Mouse (Mus musculus) embryonic facial prominence, embryonic 11.5 days (tissue): ENCODE measurements around the gene Rph3al. TPM values are rescaled to one million over a fixed set of nuclear protein-coding genes. Genes with fewer than 3 reads are reported as not detected.

Source experiments
- ATAC-seq: fragments of 200-750 bp; cut with Nextera tagmentation; replicated peaks from 2 replicates; pipeline ENCODE4 v1.8.0; 2017; ENCODE audit warnings: low read depth; ENCODE audit not compliant: insufficient number of reproducible peaks, low FRiP score, low TSS enrichment
- DNase-seq: peaks from one replicate; pipeline ENCODE4 v3.0.0-alpha.2; 2015; ENCODE audit warnings: low spot score
- H3K27ac ChIP-seq: fragments of 300-500 bp; sonication (generic); replicated peaks from 2 replicates; pipeline ENCODE4 v1.5.1; 2014; ENCODE audit warnings: mild to moderate bottlenecking, low read depth, low read length, control low read depth
- H3K27me3 ChIP-seq: fragments of 300-500 bp; sonication (generic); 2 replicates; pipeline ENCODE4 v1.6.1; 2014; ENCODE audit warnings: mild to moderate bottlenecking, low read length, moderate library complexity, mixed read lengths; ENCODE audit not compliant: control insufficient read depth, insufficient read depth
- H3K36me3 ChIP-seq: fragments of 300-500 bp; sonication (generic); replicated peaks from 2 replicates; pipeline ENCODE4 v1.6.1; 2014; ENCODE audit warnings: low read depth, mild to moderate bottlenecking, low read length, moderate library complexity, mixed read lengths; ENCODE audit not compliant: control insufficient read depth, insufficient read depth
- H3K4me1 ChIP-seq: fragments of 300-500 bp; sonication (generic); 2 replicates; pipeline ENCODE4 v1.6.1; 2014; ENCODE audit warnings: low read length, mixed read lengths; ENCODE audit not compliant: control insufficient read depth, insufficient read depth
- H3K4me2 ChIP-seq: fragments of 300-500 bp; sonication (generic); 2 replicates; pipeline ENCODE4 v1.6.1; 2014; ENCODE audit warnings: low read depth, mild to moderate bottlenecking, control low read depth, low read length, moderate library complexity
- H3K4me3 ChIP-seq: fragments of 300-500 bp; sonication (generic); 2 replicates; pipeline ENCODE4 v1.5.1; 2014; ENCODE audit warnings: low read depth, low read length, control low read depth
- H3K9ac ChIP-seq: fragments of 300-500 bp; sonication (generic); replicated peaks from 2 replicates; pipeline ENCODE4 v1.6.1; 2014; ENCODE audit warnings: mild to moderate bottlenecking, control low read depth, low read length
- H3K9me3 ChIP-seq: fragments of 300-500 bp; sonication (generic); replicated peaks from 2 replicates; pipeline ENCODE4 v1.6.1; 2016; ENCODE audit warnings: mild to moderate bottlenecking, low read length, inconsistent platforms, mixed read lengths; ENCODE audit not compliant: control insufficient read depth
- WGBS: fragments of 180-500 bp; shearing (Covaris S2); extraction: QIAGEN DNeasy Blood & Tissue Kit; methylation state at CpG from one replicate; pipeline ENCODE4 v1.1.7; 2014; 5-methylcytosine and 5-hydroxymethylcytosine counted together
- polyA plus RNA-seq: library from polyadenylated mRNA; unstranded; fragments of >200 nt; fragmentation: Nextera tagmentation; extraction: Ambion mirVana; gene quantifications from 2 replicates; pipeline ENCODE4 v1.2.1, GENCODE M21; 2014

The Rph3al gene
- polyA plus RNA-seq, 1 experiment from 2014 or later: 2.7 TPM

DNA sequence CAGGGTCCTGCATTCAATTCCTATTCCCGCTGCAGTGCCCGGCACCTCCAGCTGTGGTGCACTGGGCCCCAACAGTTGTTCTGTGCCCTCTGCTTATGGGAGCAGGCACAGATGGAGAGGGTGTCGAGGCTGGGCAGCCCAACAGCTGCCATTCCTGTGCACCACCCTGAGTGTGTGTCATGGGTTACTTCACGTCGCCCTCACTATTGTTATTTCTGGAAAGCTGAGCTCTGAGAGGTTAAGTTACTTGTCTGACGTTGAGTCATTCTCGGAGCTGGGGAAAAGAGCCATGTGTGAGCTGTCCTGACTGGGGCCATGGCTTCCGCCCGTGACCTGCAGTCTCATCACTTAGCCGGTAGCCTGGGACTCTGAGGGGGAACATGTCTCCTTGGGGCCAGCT is 125.1 kb downstream of the Rph3al start:
- DNase-seq (no peak), ATAC-seq (0 out of 2 replicates have a peak, but pooled peaks have one; percentile 65)
- Histone ChIP-seq H3K9me3 (no peaks in the 10 kb centered on the region), H3K4me2 (no peak overlapping the region), H3K36me3 (no peaks in the 10 kb centered on the region), H3K27ac (no peak overlapping the region), H3K4me1 (no peaks in the 10 kb centered on the region; the same call in 1 of the 2 replicates), H3K4me3 (no peak overlapping the region), H3K27me3 (no peaks in the 10 kb centered on the region), H3K9ac (no peak overlapping the region; the same call in 1 of the 2 replicates)
- 52% methylated on average over 10 of the region's 10 CpGs for WGBS

DNA sequence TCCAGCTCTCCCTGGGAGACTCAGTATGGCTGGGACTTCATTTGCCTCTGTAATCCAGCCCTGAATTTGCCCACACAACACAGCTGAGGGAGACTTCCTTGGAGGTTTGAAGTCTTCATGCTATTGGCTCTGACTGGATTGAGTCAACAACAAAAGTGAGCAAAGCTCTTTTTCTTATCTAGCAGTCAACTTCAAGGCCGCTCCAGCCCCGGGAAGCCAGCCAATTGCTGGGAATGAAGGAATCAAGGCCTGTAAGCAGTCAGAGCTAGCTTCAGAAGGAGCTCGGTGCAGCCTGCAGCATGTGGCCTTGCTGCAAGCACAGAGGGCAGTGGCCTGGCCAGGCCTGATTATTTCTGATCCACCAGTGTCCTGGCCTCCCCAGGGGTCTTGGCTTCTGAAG is 126.3 kb downstream of the Rph3al start:
- no peaks in the 10 kb centered on the region for H3K9me3 ChIP-seq
- no peak overlapping the region for H3K4me2 ChIP-seq
- H3K9ac ChIP-seq: no peak overlapping the region
- ATAC-seq (no peak), DNase-seq (no peak)
- no peak overlapping the region for H3K27ac ChIP-seq
- H3K4me1 ChIP-seq: no peaks in the 10 kb centered on the region; the same call in 1 of the 2 replicates
- H3K36me3 ChIP-seq: no peaks in the 10 kb centered on the region
- 62% methylated on average over 3 of the region's 3 CpGs for WGBS
- H3K27me3 ChIP-seq: no peaks in the 10 kb centered on the region
- H3K4me3 ChIP-seq: no peak overlapping the region

DNA sequence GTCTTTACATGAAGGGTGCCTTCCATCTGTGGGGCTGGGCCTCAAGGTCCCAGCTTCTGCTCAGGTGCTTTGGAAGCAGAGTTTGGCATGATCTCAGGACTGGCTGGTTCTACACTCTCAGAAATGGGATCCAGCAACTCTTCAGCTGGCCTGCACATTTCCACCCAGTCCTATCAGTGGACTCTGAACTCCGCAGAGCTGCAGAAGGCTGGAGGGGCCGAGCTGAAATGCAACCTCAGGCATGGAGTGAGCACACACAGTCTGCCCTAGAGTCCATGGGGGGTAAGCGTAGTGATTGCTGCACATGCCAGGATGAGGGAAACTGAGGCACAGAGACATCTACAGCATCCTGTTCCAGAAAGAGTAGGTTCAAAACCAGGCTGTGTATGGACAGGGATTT is 127.7 kb downstream of the Rph3al start:
- no peak overlapping the region for H3K9ac ChIP-seq
- DNase-seq: no peak
- H3K36me3 ChIP-seq: no peaks in the 10 kb centered on the region
- no peak overlapping the region for H3K4me2 ChIP-seq
- 92% methylated on average over 3 of the region's 3 CpGs for WGBS
- no peaks in the 10 kb centered on the region for H3K27me3 ChIP-seq
- no peaks in the 10 kb centered on the region; the same call in 1 of the 2 replicates for H3K4me1 ChIP-seq
- no peak for ATAC-seq
- no peak overlapping the region for H3K4me3 ChIP-seq
- H3K27ac ChIP-seq: no peak overlapping the region
- no peaks in the 10 kb centered on the region for H3K9me3 ChIP-seq

DNA sequence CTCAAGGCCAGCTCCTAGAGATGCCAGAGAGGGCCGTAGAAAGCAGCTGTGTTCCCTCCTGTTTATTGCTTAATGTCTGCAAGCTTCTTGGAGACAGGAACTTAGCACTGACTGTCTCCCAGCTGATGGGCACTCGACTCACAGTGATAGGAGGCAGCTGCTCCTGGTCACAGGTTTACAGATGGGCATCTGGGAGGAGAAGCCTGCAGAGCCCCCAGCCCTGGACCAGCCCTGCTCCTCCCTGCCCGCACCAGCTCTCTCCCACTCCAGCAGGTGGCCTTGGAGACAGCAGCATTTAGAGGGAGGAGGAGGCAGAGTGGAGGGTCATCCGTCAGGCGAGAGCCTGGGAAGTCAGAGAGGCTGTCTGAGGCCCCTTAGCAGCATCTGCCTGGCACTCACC is 130.7 kb downstream of the Rph3al start:
- H3K9me3 ChIP-seq: no peaks in the 10 kb centered on the region
- no peaks in the 10 kb centered on the region for H3K4me1 ChIP-seq
- ATAC-seq: no peak
- no peak for DNase-seq
- no peaks in the 10 kb centered on the region for H3K36me3 ChIP-seq
- H3K4me3 ChIP-seq: no peak overlapping the region
- H3K9ac ChIP-seq: no peak overlapping the region
- WGBS: 62% methylated on average over 5 of the region's 5 CpGs
- H3K4me2 ChIP-seq: no peak overlapping the region
- H3K27ac ChIP-seq: no peak overlapping the region
- H3K27me3 ChIP-seq: no peaks in the 10 kb centered on the region

DNA sequence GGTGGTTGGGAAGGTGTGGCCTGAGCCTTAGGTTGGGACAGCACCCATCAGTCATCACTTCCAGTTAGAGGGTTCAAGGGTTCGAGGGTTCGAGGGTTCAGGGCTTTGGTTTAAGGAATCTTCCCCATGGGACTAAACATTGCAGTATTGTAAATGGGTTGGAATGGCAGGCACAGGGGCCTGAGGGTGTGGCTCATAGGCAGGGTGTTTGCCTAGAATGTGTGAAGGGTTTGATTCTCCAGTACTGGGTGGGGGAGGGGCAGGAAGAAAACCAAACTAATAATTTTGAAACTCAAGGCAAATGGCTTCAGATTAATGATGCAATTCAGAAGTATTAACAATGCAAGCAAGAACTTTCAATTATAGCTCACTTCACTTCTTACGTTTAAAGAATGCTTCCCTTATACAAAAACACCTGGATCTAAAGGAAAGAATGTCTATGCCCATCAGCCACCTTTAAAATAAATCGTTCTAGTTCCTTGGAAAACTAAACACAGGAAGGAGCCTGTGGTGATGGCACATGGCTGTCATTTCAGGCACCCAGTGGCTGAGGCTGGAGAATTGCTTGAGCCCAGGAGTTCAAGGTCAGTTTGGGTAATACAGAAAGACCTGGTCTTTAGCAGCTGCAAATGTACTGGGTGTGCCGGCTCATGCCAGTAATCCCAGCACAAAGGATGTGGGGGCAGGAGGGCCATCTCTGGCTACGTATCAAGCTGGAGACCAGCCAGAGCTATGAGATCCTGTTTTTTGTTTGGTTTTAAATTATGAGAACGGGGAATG is 136.3 kb downstream of the Rph3al start:
- no peak overlapping the region for H3K4me2 ChIP-seq
- no peak for DNase-seq
- no peak for ATAC-seq
- H3K4me1 ChIP-seq: no peaks in the 10 kb centered on the region
- 83% methylated on average over 7 of the region's 7 CpGs for WGBS
- no peaks in the 10 kb centered on the region for H3K9me3 ChIP-seq
- H3K27ac ChIP-seq: no peak overlapping the region
- H3K9ac ChIP-seq: no peak overlapping the region
- H3K27me3 ChIP-seq: 0 out of 2 replicates have a peak, but pooled peaks cover 2% of the 10 kb centered on the region
- H3K36me3 ChIP-seq: no peaks in the 10 kb centered on the region
- no peak overlapping the region for H3K4me3 ChIP-seq

DNA sequence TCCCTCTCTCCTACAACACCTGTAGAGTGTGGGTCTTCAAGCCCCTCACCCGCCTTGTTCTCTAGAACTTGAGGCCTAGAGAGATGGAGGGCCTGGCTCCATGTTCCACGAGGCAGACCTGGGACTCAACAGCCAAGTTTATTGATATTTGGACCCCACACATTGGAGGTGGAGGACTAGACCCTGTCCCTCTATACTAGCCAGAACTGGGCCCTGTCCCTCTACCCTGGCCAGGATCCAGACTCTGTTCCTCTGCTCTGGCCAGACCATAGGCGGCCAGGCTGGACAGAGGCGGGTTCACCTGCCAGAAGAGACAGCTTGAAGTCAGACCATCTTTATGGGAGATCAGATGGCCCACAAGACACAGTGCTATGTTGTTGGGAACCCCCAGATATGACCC is 136.9 kb downstream of the Rph3al start:
- Histone ChIP-seq H3K27ac (no peak overlapping the region), H3K9me3 (no peaks in the 10 kb centered on the region), H3K4me2 (no peak overlapping the region), H3K4me1 (no peaks in the 10 kb centered on the region), H3K36me3 (no peaks in the 10 kb centered on the region), H3K9ac (no peak overlapping the region), H3K27me3 (peaks cover 6% of the 10 kb centered on the region), H3K4me3 (no peak overlapping the region)
- DNase-seq (no peak), ATAC-seq (no peak)
- 86% methylated on average over 4 of the region's 4 CpGs for WGBS

DNA sequence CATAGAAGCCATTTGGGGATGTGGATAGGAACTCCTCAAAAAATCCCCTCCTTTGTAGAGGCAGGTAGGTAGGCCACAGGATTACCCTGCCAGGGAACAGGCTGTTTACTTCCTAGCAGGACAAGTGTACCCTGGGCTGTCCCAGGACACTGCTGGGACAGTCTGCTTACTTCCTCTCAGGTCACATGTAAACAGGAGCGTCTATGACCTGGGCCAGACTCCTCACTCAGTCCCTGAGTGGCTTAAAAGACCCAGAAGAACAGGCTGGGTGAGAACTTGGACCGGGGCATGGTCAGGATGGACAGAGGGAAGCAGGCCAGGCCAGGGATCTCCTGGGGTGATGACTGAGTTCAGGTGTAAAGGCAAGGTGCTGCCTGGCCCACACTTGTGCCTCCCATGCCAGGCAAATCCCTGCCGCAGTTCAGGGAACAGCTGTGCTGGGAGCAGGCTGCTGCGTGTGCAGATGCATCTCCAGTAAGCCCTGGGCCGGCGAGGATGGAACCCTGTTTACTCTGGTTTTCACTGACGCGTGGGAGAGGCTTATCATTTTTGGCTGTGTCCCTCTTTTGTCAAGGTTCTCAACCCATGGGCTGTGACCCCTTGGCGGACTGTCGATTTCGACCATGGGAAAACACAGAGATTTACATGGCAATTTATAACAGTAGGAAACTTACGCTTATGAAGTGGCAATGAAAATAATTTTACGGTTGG is 141.5 kb downstream of the Rph3al start:
- H3K36me3 ChIP-seq: no peaks in the 10 kb centered on the region
- no peak for DNase-seq
- peak overlapping the region; percentile 41; the same call in 1 of the 2 replicates for H3K4me3 ChIP-seq
- H3K27me3 ChIP-seq: peaks cover 42% of the 10 kb centered on the region
- H3K9ac ChIP-seq: no peak overlapping the region; the same call in 1 of the 2 replicates
- H3K4me1 ChIP-seq: peaks cover 5% of the 10 kb centered on the region
- no peak overlapping the region for H3K27ac ChIP-seq
- ATAC-seq: no peak
- WGBS: 64% methylated on average over 13 of the region's 13 CpGs
- H3K9me3 ChIP-seq: no peaks in the 10 kb centered on the region
- H3K4me2 ChIP-seq: no peak overlapping the region

DNA sequence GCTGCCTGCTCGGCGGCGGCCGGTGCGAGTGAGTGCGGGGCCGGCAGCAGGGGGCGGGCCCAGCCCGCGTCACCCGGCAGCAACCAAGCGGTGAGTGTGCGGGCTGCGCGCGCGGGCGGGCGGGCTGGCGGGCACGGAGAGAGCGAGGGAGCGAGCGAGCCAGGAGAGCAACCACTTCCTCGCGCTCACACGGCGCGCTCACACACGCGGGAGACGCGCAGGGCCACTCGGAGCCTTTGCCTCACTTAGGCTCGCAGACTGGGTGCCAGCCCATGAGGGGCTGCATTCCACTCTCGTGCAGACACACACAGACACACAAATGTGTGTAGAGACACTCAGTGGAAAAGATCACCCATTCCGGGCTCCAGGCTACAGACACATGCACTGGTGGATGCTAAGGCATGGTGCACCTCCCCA is 142.2 kb downstream of the Rph3al start, which contains the start of gene Doc2b:
Doc2b (minus strand) TSS at position 21 of the 417 bp plus-strand sequence.
- peak; percentile 40; the same call in 1 of the 2 replicates for ATAC-seq
- Histone ChIP-seq H3K27ac (no peak within 1 kb of the TSS), H3K27me3 (peaks cover 42% of the 10 kb centered on the region)

More for the DNA sequence above, 142.2 kb downstream of the Rph3al start, which contains the start of gene Doc2b:
- peak within 1 kb of the TSS; percentile 65 for H3K4me2 ChIP-seq
- no peaks in the 10 kb centered on the region for H3K9me3 ChIP-seq
- WGBS: 3% methylated on average over 35 of the region's 37 CpGs
- peak within 1 kb of the TSS; percentile 60 for H3K9ac ChIP-seq
- H3K4me1 ChIP-seq: peaks cover 5% of the 10 kb centered on the region
- peak within 1 kb of the TSS; percentile 41 for H3K4me3 ChIP-seq
- H3K36me3 ChIP-seq: no peaks in the 10 kb centered on the region
- DNase-seq: peak; percentile 44
